Mouse (Mus musculus): Measurements from ENCODE around the gene Morn4.

Gene Morn4

GRCm38 (mm10) chr19:42086166-42086565, at the start of gene Morn4:
Gene Morn4 (minus strand): TSS chr19:42086357.
- peak; percentile 28 for DNase-seq

GRCm38 (mm10) chr19:42135070-42135469, 48.9 kb upstream of the Morn4 start:
- no peak for DNase-seq

GRCm38 (mm10) chr19:42131101-42131500, 44.9 kb upstream of the Morn4 start:
- DNase-seq: no peak

- DNase-seq: no peak
Observed at GRCm38 (mm10) chr19:42130294-42130606, 44.1 kb upstream of the Morn4 start.

GRCm38 (mm10) chr19:42129509-42130293, 43.5 kb upstream of the Morn4 start:
- no peak for DNase-seq

- DNase-seq: peak; percentile 97
Observed at GRCm38 (mm10) chr19:42128787-42129508, 42.8 kb upstream of the Morn4 start, which contains the start of gene Avpi1. Gene Avpi1 (minus strand): TSS chr19:42129059.

GRCm38 (mm10) chr19:42128052-42128740, 42.0 kb upstream of the Morn4 start:
- DNase-seq: peak; percentile 33

- DNase-seq: no peak
Observed at GRCm38 (mm10) chr19:42127024-42127423, 40.9 kb upstream of the Morn4 start.

- no peak for DNase-seq
Observed at GRCm38 (mm10) chr19:42126219-42126605, 40.1 kb upstream of the Morn4 start.

- DNase-seq: no peak
Observed at GRCm38 (mm10) chr19:42125501-42126218, 39.5 kb upstream of the Morn4 start.

GRCm38 (mm10) chr19:42124684-42125083, 38.5 kb upstream of the Morn4 start:
- no peak for DNase-seq

- DNase-seq: no peak
Observed at GRCm38 (mm10) chr19:42120451-42120850, 34.3 kb upstream of the Morn4 start.

- no peak for DNase-seq
Observed at GRCm38 (mm10) chr19:42118596-42118995, 32.4 kb upstream of the Morn4 start.

- DNase-seq: no peak
Observed at GRCm38 (mm10) chr19:42118142-42118541, 32.0 kb upstream of the Morn4 start.

GRCm38 (mm10) chr19:42115783-42116335, 29.7 kb upstream of the Morn4 start:
- no peak for DNase-seq

GRCm38 (mm10) chr19:42104681-42105080, 18.5 kb upstream of the Morn4 start:
- DNase-seq: no peak

GRCm38 (mm10) chr19:42099406-42099805, 13.2 kb upstream of the Morn4 start:
- DNase-seq: no peak

GRCm38 (mm10) chr19:42090637-42091141, 4.5 kb upstream of the Morn4 start:
- peak; percentile 66 for DNase-seq

- DNase-seq: peak; percentile 99
Observed at GRCm38 (mm10) chr19:42089748-42090595, 3.8 kb upstream of the Morn4 start, which contains the start of gene Pi4k2a. Gene Pi4k2a (plus strand): TSS chr19:42090470.

GRCm38 (mm10) chr19:42089103-42089747, 3.1 kb upstream of the Morn4 start:
- peak; percentile 84 for DNase-seq

GRCm38 (mm10) chr19:42085690-42086089, 467 bp downstream of the Morn4 start:
- DNase-seq: no peak

Measured in thymus, postnatal 14 days (tissue).